Mouse (Mus musculus) thymus, postnatal 36 days (tissue): Measurements from ENCODE around the gene Cwc15.
A peak's percentile ranks its signal among the peaks of the same experiment; 100 is the strongest.
"Not testable (repeated sequence)": the region's sequence is repeated elsewhere in the genome, so short reads cannot be mapped to it uniquely, and the experiment has no call there.

Experiments used
- DNase-seq, 2 experiments: peaks; one replicate each; pipeline ENCODE4 v3.0.0; 2022; ENCODE audit warnings: mixed read lengths in 2 of 2

The Cwc15 gene

GRCm38 (mm10) chr9:14500023-14500915 lies at the start of gene Cwc15, which contains the start of gene Kdm4d:
TSS of gene Cwc15 (plus strand) at chr9:14500617.
TSS of gene Kdm4d (minus strand) at chr9:14500482.
- DNase-seq, result peak; percentile 93

- not testable (repeated sequence) for DNase-seq
Observed at GRCm38 (mm10) chr9:14451120-14451519, 49.3 kb upstream of the Cwc15 start.

- DNase-seq, result no peak
Observed at GRCm38 (mm10) chr9:14456320-14456719, 44.1 kb upstream of the Cwc15 start.

GRCm38 (mm10) chr9:14462536-14462935 lies 37.9 kb upstream of the Cwc15 start:
- not testable (repeated sequence) for DNase-seq

GRCm38 (mm10) chr9:14463668-14464067 lies 36.7 kb upstream of the Cwc15 start:
- DNase-seq, result not testable (repeated sequence)

GRCm38 (mm10) chr9:14498896-14499705 lies 1.3 kb upstream of the Cwc15 start:
- no peak for DNase-seq

GRCm38 (mm10) chr9:14500916-14501424 lies 553 bp downstream of the Cwc15 start:
- DNase-seq, result no peak

- DNase-seq, result no peak
Observed at GRCm38 (mm10) chr9:14512633-14513445, 12.4 kb downstream of the Cwc15 start.

- no peak for DNase-seq
Observed at GRCm38 (mm10) chr9:14517296-14517695, 16.9 kb downstream of the Cwc15 start.

- no peak for DNase-seq
Observed at GRCm38 (mm10) chr9:14518105-14518504, 17.7 kb downstream of the Cwc15 start.

- no peak for DNase-seq
Observed at GRCm38 (mm10) chr9:14520971-14521670, 20.7 kb downstream of the Cwc15 start.

- DNase-seq, result no peak
Observed at GRCm38 (mm10) chr9:14521695-14522094, 21.3 kb downstream of the Cwc15 start.

- peak; percentile 62 to 68 for DNase-seq
Observed at GRCm38 (mm10) chr9:14523408-14524043, 23.1 kb downstream of the Cwc15 start.

GRCm38 (mm10) chr9:14530004-14530403 lies 29.6 kb downstream of the Cwc15 start:
- no peak for DNase-seq

GRCm38 (mm10) chr9:14532283-14532682 lies 31.9 kb downstream of the Cwc15 start:
- DNase-seq, result no peak

GRCm38 (mm10) chr9:14533659-14534058 lies 33.2 kb downstream of the Cwc15 start:
- DNase-seq, result no peak

- DNase-seq, result no peak
Observed at GRCm38 (mm10) chr9:14534833-14535456, 34.5 kb downstream of the Cwc15 start.

GRCm38 (mm10) chr9:14544034-14544757 lies 43.8 kb downstream of the Cwc15 start:
- DNase-seq, result no peak

GRCm38 (mm10) chr9:14547584-14548365 lies 47.4 kb downstream of the Cwc15 start:
- peak; percentile 20 to 25 for DNase-seq
